Mouse (Mus musculus) heart, postnatal 0 days (tissue): ENCODE measurements around the gene Srsf10. TPM values are rescaled to one million over a fixed set of nuclear protein-coding genes. Genes with fewer than 3 reads are reported as not detected.

Experiments used
- ATAC-seq: fragments of 200-750 bp; cut with Nextera tagmentation; 2 replicates; pipeline ENCODE4 v1.8.0; 2017; ENCODE audit warnings: low read depth, moderate number of reproducible peaks, moderate library complexity; ENCODE audit not compliant: insufficient read depth
- DNase-seq: peaks from one replicate; pipeline ENCODE4 v3.0.0-alpha.2; 2016; ENCODE audit warnings: low spot score
- H3K27ac ChIP-seq: fragments of 300-500 bp; sonication (generic); 2 replicates; pipeline ENCODE4 v1.5.1; 2014; ENCODE audit warnings: low read depth, mild to moderate bottlenecking
- H3K27me3 ChIP-seq: fragments of 300-500 bp; sonication (generic); 2 replicates; pipeline ENCODE4 v1.6.1; 2014; ENCODE audit warnings: low read length, mixed read lengths; ENCODE audit not compliant: control insufficient read depth, insufficient read depth
- H3K36me3 ChIP-seq: fragments of 300-500 bp; sonication (generic); replicated peaks from 2 replicates; pipeline ENCODE4 v1.6.1; 2014; ENCODE audit warnings: low read length, mixed read lengths; ENCODE audit not compliant: control insufficient read depth, insufficient read depth
- H3K4me1 ChIP-seq: fragments of 300-500 bp; sonication (generic); 2 replicates; pipeline ENCODE4 v1.6.1; 2014; ENCODE audit warnings: antibody characterized with exemption; ENCODE audit not compliant: control insufficient read depth, insufficient read depth
- H3K4me2 ChIP-seq: fragments of 300-500 bp; sonication (generic); 2 replicates; pipeline ENCODE4 v1.6.1; 2014; ENCODE audit warnings: low read depth, mild to moderate bottlenecking, low read length, moderate library complexity
- H3K4me3 ChIP-seq: fragments of 300-500 bp; sonication (generic); 2 replicates; pipeline ENCODE4 v1.5.1; 2014; ENCODE audit warnings: low read depth, low read length
- H3K9ac ChIP-seq: fragments of 300-500 bp; sonication (generic); replicated peaks from 2 replicates; pipeline ENCODE4 v1.6.1; 2014; ENCODE audit warnings: low read depth, low read length, mixed read lengths
- H3K9me3 ChIP-seq: fragments of 300-500 bp; sonication (generic); replicated peaks from 2 replicates; pipeline ENCODE4 v1.6.1; 2016; ENCODE audit warnings: low read length; ENCODE audit not compliant: control insufficient read depth
- CTCF ChIP-seq: IDR thresholded peaks from 2 replicates; pipeline ENCODE4 v1.5.1; 2016; ENCODE audit warnings: antibody characterized with exemption, control low read depth, low read depth
- EP300 ChIP-seq: IDR thresholded peaks from 2 replicates; pipeline ENCODE4 v1.6.1; 2016; ENCODE audit warnings: antibody characterized with exemption, low read depth
- WGBS: fragments of 180-500 bp; shearing (Covaris S2); extraction: QIAGEN DNeasy Blood & Tissue Kit; methylation state at CpG from one replicate; pipeline ENCODE4 v1.1.7; 2014; 5-methylcytosine and 5-hydroxymethylcytosine counted together
- polyA plus RNA-seq: library from polyadenylated mRNA; unstranded; fragments of >200 nt; fragmentation: Nextera tagmentation; extraction: Ambion mirVana; gene quantifications from 2 replicates; pipeline ENCODE4 v1.2.1, GENCODE M21; 2015
- total RNA-seq: library from RNA; depleted of rRNA; stranded (reverse); fragments of >200 nt; gene quantifications from 2 replicates; pipeline ENCODE4 v1.2.3, GENCODE M21; 2014; ENCODE audit warnings: low replicate concordance

The Srsf10 gene
- total and polyA plus RNA-seq, 2 experiments from 2014 or later: 63.6 to 97.0 TPM

DNA sequence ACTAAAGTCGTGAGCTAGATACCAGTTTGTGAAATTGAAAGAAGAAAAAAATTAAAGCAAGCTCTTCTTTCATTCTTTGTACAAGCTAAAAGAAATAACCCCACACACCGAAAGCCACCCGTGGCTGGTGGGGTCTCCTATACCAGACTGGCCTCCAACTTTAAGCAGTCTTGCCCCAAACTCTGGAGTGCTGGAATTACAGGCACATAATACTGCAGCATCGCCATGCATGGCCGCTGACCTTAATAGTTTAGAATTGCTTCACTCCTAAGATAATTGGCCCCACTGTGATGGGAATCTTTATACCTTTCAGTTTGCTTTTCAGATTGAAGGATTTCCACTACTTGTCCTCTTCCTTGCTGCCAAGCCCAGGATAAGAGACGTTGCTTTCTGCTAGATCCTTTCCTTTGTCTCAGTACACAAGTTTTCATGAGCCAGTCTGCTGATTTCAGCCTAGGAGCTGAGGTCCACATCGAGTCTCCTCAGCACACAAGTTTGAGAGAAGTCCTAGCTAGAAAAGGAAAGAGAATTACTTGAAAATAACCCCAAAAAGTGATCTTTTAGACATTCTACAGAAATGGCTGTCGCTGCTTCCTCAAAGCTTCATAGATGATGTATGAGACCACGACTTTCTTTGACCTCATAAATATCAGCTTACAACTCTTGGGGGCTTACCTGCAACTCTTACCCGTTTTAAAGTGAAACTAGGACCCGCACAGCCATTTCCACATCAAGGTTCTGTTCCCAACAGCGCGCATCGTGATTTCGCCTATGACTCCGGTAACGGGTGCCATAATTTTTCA lies 17.2 kb downstream of the Srsf10 start:
- peaks cover 58% of the 10 kb centered on the region for H3K4me1 ChIP-seq
- no peaks in the 10 kb centered on the region for H3K9me3 ChIP-seq
- peak overlapping the region; percentile 71 for H3K4me3 ChIP-seq
- no peak for ATAC-seq
- H3K9ac ChIP-seq: peak overlapping the region; percentile 88
- no peak for TF ChIP-seq EP300
- no peak for TF ChIP-seq CTCF
- no peak for DNase-seq
- peak overlapping the region; percentile 88 for H3K4me2 ChIP-seq
- H3K27me3 ChIP-seq: no peaks in the 10 kb centered on the region
- WGBS: 6% methylated on average over 17 of the region's 17 CpGs
- H3K27ac ChIP-seq: peak overlapping the region; percentile 100
- peaks cover 28% of the 10 kb centered on the region for H3K36me3 ChIP-seq

DNA sequence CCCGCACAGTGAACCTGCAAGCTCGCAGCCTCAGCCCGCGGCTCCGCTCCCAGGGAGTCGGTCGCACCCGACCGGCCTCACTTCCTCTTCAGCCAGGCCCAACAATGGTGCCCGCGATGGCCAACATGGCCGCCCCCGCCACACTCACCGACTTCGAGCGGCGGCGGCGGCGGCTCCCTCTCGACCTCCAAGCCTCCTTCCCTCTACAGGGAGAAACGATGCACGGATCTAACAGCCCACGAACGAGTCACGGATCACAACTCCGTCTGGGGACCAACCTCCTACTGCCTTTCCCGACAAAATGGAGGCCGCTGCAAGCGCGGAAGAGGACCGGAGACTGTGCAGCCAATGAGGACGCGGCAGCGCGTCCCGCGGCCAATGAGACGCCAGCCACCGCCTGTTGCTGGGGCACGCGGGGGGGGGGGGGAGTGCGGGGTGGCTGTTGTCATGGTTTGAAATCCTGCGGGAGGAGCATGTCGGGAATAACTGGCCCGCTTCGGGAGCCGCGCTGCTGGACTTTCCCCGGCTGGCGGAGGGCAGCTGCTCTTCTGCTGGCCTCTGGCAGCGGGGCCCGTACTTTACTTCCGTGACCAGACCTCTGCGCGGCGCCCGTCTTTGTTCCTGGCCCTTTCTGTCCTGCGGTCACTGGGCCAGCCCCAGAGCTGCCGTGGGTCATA lies 18.1 kb downstream of the Srsf10 start, which contains the start of gene Pnrc2:
Gene Pnrc2, minus strand, starts transcription at position 325 of the 677 bp plus-strand sequence.
- Histone ChIP-seq H3K4me3 (peak within 1 kb of the TSS; percentile 71), H3K36me3 (peaks cover 28% of the 10 kb centered on the region), H3K4me1 (peaks cover 58% of the 10 kb centered on the region), H3K4me2 (peak within 1 kb of the TSS; percentile 88), H3K9me3 (no peaks in the 10 kb centered on the region), H3K27ac (peak within 1 kb of the TSS; percentile 100), H3K27me3 (no peaks in the 10 kb centered on the region), H3K9ac (peak within 1 kb of the TSS; percentile 88)
- ATAC-seq (peak; percentile 89), DNase-seq (peak; percentile 94)
- WGBS: under 1% methylated on average over 53 of the region's 60 CpGs
- TF ChIP-seq EP300: peak; percentile 66; the same call in 1 of the 2 replicates
- TF ChIP-seq CTCF: no peak

DNA sequence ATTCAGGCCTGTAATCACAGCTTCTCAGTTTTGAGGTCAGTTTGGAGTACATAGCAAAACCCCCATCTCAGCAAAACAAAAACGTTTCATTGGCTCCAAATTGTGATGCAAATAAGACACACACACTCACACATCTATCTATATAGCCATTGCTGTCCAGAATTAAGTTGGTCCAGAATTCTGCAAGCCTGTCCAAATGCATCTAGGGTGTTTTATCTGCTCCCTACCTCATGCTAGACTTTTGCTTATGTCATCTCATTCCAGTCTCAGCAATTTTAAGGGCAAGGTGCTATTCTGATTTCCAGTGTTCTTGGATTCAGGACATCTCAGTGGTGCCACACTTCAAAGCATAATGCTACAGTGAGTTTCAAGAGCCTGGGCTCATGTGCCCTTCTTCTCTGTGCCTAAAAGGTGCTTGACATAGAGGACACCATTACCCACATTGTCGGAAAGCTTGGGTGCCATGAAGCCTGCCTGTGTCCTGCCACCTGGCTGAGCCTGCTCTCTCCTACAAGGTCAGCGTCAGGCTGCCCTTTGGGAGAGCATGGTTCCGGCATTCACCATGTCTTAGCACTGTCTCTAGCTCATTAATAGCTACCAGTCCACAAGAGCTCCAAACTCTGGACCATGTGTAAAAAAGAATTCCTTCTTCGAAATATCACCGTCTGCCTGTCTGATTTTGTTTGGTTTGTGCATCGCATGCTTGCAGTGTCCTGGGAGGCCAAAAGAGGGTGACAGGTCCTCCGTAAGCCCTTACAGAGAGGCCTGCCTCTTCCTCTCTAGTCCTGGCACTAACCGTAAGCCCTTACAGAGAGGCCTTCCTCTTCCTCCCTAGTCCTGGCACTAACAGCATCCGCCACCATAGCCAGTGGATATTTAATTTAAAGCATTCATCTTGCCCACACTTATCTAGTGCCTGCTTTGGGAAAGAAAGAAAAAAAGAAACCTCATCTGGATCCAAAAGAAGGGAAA lies 19.3 kb downstream of the Srsf10 start:
- H3K27ac ChIP-seq: peak overlapping the region; percentile 100
- no peak overlapping the region for H3K9ac ChIP-seq
- peaks cover 51% of the 10 kb centered on the region for H3K4me1 ChIP-seq
- WGBS: 75% methylated on average over 10 of the region's 10 CpGs
- no peak overlapping the region for H3K4me3 ChIP-seq
- H3K4me2 ChIP-seq: peak overlapping the region; percentile 88; the same call in 1 of the 2 replicates
- DNase-seq (no peak), ATAC-seq (no peak)
- TF ChIP-seq CTCF (no peak), EP300 (no peak)
- no peaks in the 10 kb centered on the region for H3K9me3 ChIP-seq
- no peaks in the 10 kb centered on the region for H3K27me3 ChIP-seq
- H3K36me3 ChIP-seq: peaks cover 20% of the 10 kb centered on the region

DNA sequence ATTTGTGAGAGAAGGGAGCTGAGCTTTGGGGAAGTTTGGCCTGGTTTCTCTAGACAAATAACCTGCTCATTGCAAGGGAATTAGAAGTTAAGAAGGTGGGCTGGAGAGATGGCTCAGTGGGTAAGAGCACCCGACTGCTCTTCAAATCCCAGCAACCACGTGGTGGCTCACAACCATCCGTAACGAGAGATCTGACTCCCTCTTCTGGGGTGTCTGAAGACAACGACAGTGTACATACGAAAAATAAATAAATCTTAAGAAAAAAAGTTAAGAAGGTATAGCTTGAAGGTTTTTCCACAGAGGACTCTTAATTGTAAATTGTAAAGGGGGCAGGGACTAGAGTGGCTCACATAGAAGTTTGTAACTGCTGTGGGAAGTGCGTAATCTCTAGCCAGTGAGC lies 20.0 kb downstream of the Srsf10 start:
- TF ChIP-seq CTCF (no peak), EP300 (no peak)
- Histone ChIP-seq H3K9ac (no peak overlapping the region), H3K36me3 (peaks cover 16% of the 10 kb centered on the region), H3K4me3 (no peak overlapping the region), H3K4me2 (peak overlapping the region; percentile 50; the same call in 1 of the 2 replicates), H3K27ac (peak overlapping the region; percentile 100), H3K9me3 (no peaks in the 10 kb centered on the region), H3K27me3 (no peaks in the 10 kb centered on the region), H3K4me1 (peaks cover 48% of the 10 kb centered on the region)
- DNase-seq (no peak), ATAC-seq (no peak)
- WGBS: 45% methylated on average over 7 of the region's 7 CpGs

DNA sequence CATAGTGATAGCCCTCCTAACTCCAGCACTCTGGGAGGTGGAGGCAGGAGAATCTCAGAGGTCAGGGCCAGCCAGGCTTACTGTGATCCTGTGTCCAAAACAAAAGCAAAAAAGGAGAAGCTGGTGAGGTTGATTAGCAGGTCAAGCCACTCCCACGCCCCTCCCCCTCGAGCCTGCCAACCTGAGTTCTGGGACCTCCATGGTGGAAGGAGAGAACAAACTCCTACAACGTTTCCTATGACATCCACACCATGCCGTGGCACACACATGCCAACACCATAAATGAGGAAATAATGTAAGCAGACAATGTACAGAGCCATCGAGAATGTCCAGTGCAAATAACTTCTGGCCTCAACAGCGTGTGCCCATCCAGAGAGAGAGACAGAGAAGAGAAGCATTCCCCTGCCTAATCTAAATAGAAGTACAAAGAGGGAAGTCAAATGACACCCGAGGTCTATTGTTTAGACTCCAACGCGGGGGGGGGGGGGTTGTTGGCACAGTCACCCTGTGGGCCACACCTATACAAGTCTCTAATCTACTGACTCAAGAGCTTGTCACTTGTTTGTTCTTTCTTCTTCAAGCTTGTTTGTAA lies 20.5 kb downstream of the Srsf10 start:
- Histone ChIP-seq H3K27me3 (no peaks in the 10 kb centered on the region), H3K4me1 (peaks cover 43% of the 10 kb centered on the region), H3K4me3 (peak overlapping the region; percentile 12), H3K9me3 (no peaks in the 10 kb centered on the region), H3K4me2 (peak overlapping the region; percentile 50), H3K36me3 (peaks cover 15% of the 10 kb centered on the region), H3K27ac (peak overlapping the region; percentile 100), H3K9ac (peak overlapping the region; percentile 22)
- no peak for TF ChIP-seq CTCF
- no peak for TF ChIP-seq EP300
- ATAC-seq: peak; percentile 19; the same call in 1 of the 2 replicates
- DNase-seq: no peak
- WGBS: 3% methylated on average over 9 of the region's 9 CpGs
